ENCODE assay signal across 15 mouse cellular contexts in the genomic region with DNA sequence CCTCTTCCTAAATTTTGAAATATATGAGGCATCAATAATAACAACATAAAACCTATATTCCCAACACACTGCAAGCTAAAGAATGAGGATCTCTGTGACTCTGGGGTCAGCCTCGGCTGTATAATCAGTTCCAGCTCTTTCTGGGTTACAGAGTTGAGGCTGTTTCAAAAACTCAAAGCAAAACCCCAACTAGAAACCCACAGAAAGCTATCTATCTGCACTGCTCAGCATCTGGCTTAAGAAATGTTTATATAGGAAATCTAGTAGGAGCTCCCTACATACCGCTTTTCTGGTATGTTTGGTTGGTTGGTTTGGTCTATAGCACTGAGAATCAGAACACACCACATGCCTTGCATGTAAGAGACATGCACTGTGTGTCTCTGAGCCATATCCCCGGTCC.
"Had no signal": no experiment of that assay in that cellular context is flagged by ENCODE, and none has a peak within 500 bp of the region (broad histone marks: within the 10 kb centered on the region; RNA-seq: fewer than 3 reads in every experiment).

No protein-coding gene starts in this region.

- H3K27me3 ChIP-seq: megakaryocyte, embryonic 14.5 days; midbrain, embryonic 13.5 days; midbrain, embryonic 15.5 days; neural tube, embryonic 12.5 days had no signal

- H3K4me2 ChIP-seq: midbrain, embryonic 11.5 days; midbrain, embryonic 13.5 days; midbrain, embryonic 15.5 days; neural tube, embryonic 12.5 days had no signal

- H3K36me3 ChIP-seq: midbrain, embryonic 13.5 days; midbrain, embryonic 15.5 days; neural tube, embryonic 12.5 days had no signal

- H3K9me3 ChIP-seq: midbrain, embryonic 13.5 days; midbrain, embryonic 15.5 days; neural tube, embryonic 12.5 days had no signal

- H3K4me3 ChIP-seq: megakaryocyte, embryonic 14.5 days; midbrain, embryonic 13.5 days; midbrain, embryonic 15.5 days; neural tube, embryonic 12.5 days had no signal

- H3K9ac ChIP-seq: midbrain, embryonic 13.5 days; midbrain, embryonic 15.5 days; neural tube, embryonic 12.5 days had no signal

- DNase-seq: lung, adult 18-20 months; lung, postnatal 10 days; right cerebral cortex, adult 18-20 months; right cerebral cortex, postnatal 25 days; right cerebral cortex, postnatal 4 days; spleen, adult 18-20 months; thymus, adult 18-20 months; thymus, postnatal 14 days; thymus, postnatal 36 days had no signal

- H3K4me1 ChIP-seq: megakaryocyte, embryonic 14.5 days; neural tube, embryonic 12.5 days had no signal

- H3K27ac ChIP-seq: macrophage; midbrain, embryonic 13.5 days; midbrain, embryonic 15.5 days; neural tube, embryonic 12.5 days had no signal

- ATAC-seq: midbrain, embryonic 13.5 days had no signal
